Mouse (Mus musculus): ENCODE measurements at regions not wholly inside any gene's neighbourhood (a gene's known extent, or its start where the extent isn't known, plus 50 kb on each side); places are given as distances from the start of the nearest gene placed in this dataset.

DNA sequence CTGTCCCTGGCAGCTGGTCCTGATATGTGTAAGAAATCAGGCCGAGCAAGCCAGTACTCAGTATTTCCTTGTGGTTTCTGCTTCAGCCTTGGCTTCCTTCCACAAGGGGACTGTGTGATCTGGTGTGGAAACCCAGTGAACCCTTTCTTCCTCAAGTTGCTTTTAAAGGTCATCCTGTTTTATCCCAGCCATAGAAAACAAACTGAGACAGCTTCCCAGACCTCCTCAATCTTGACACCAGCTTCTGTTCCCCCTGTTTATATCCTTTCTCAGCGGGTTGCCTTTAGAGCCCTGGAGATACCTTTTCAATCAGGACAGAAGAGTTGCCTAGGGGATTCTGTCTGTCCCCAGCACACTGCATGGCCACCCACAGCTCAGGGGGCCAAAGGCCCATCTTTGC lies 155.2 kb upstream of the Zfp507 start:
- H3K36me3 ChIP-seq, result no peaks in the 10 kb centered on the region
- no peak overlapping the region for H3K4me3 ChIP-seq
- 27% methylated on average over 2 of the region's 2 CpGs for WGBS
- no peak overlapping the region for H3K27ac ChIP-seq
- no peak for ATAC-seq (replicated peaks; ENCODE audit: insufficient number of reproducible peaks, insufficient read depth, low FRiP score, low read depth)
- no peaks in the 10 kb centered on the region for H3K4me1 ChIP-seq (replicated peaks)
- no peaks in the 10 kb centered on the region for H3K9me3 ChIP-seq (replicated peaks)
- no peaks in the 10 kb centered on the region for H3K27me3 ChIP-seq
- no peak overlapping the region for H3K4me2 ChIP-seq
- H3K9ac ChIP-seq, result no peak overlapping the region

DNA sequence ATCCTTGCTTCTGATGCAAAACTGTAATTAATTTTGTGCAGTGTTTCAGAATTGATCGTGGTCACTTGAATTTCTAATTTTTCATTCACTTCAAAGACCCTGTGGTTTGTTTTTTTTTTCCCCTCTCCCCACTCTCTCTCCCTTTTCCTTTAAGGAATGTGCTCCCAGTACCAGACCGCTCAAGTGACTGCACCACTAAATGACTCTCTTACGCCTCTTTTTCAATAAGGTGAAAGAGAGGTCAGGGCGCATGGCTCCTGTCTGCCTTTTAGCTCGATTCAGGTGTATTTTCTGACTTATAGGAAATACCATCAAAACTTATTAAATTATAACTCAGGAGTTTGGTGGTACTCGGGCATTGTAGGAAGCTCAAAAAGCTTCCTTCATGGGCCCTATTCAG lies 146.0 kb upstream of the Zfp507 start:
- H3K9ac ChIP-seq, result no peak overlapping the region
- H3K4me1 ChIP-seq (replicated peaks), result peaks cover 9% of the 10 kb centered on the region
- H3K27ac ChIP-seq, result no peak overlapping the region
- H3K9me3 ChIP-seq (replicated peaks), result no peaks in the 10 kb centered on the region
- no peak for ATAC-seq (replicated peaks; ENCODE audit: insufficient number of reproducible peaks, insufficient read depth, low FRiP score, low read depth)
- no peaks in the 10 kb centered on the region for H3K27me3 ChIP-seq
- WGBS, result 25% methylated on average over 6 of the region's 6 CpGs
- H3K4me2 ChIP-seq, result peak overlapping the region; percentile 53
- H3K36me3 ChIP-seq, result no peaks in the 10 kb centered on the region
- no peak overlapping the region for H3K4me3 ChIP-seq

DNA sequence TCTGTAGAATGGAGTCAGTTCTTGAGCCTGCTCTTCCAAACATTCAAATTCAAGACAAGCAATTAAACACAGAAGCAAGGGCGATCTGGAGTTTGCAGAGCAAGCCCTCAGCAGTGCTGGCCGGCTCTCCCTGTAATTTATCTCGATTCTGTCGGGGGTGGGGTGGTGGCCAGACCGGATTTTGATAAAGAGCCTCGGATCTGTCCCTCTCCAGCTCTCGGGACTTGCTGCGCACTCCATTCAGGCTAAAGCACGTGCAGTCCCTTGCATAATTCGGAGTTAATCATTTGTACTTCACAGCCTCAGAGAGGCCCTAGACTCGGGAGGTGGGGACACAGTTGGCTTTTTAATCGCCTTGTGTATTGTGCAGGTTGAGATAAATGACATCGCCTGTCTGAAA lies 145.6 kb upstream of the Zfp507 start:
- Histone ChIP-seq H3K36me3 (no peaks in the 10 kb centered on the region), H3K27ac (no peak overlapping the region), H3K4me1 (replicated peaks) (peaks cover 9% of the 10 kb centered on the region), H3K9ac (peak overlapping the region; percentile 41; the same call in 1 of the 2 replicates), H3K9me3 (replicated peaks) (no peaks in the 10 kb centered on the region), H3K4me2 (peak overlapping the region; percentile 53), H3K4me3 (no peak overlapping the region), H3K27me3 (no peaks in the 10 kb centered on the region)
- 1% methylated on average over 13 of the region's 13 CpGs for WGBS
- no peak for ATAC-seq (replicated peaks; ENCODE audit: insufficient number of reproducible peaks, insufficient read depth, low FRiP score, low read depth)

DNA sequence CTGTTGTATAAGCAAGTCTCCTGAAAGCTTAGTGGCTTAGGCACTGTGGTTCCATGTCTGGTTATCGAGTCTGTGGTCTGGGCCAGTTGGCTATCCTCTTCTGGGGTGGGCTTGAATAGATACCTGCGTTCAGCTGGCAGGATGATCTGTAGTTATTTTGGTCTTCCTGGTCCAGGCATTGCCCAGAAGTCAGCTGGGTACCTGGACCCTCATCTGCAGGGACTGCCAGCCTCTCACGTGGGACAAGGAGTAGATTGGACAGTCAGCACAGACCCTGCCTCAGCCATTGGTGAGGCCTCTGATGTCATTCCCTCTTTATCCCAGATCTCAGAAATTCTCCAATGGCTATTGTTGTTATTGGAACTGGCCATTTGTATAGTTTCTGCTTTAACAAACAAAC lies 138.3 kb upstream of the Zfp507 start:
- no peaks in the 10 kb centered on the region for H3K9me3 ChIP-seq (replicated peaks)
- no peak overlapping the region for H3K4me3 ChIP-seq
- H3K4me2 ChIP-seq, result no peak overlapping the region
- no peak overlapping the region for H3K9ac ChIP-seq
- 0 out of 2 replicates have a peak, but pooled peaks cover 4% of the 10 kb centered on the region for H3K27me3 ChIP-seq
- no peaks in the 10 kb centered on the region for H3K36me3 ChIP-seq
- no peak overlapping the region for H3K27ac ChIP-seq
- 74% methylated on average over 3 of the region's 3 CpGs for WGBS
- H3K4me1 ChIP-seq (replicated peaks), result no peaks in the 10 kb centered on the region
- ATAC-seq (replicated peaks; ENCODE audit: insufficient number of reproducible peaks, insufficient read depth, low FRiP score, low read depth), result no peak

DNA sequence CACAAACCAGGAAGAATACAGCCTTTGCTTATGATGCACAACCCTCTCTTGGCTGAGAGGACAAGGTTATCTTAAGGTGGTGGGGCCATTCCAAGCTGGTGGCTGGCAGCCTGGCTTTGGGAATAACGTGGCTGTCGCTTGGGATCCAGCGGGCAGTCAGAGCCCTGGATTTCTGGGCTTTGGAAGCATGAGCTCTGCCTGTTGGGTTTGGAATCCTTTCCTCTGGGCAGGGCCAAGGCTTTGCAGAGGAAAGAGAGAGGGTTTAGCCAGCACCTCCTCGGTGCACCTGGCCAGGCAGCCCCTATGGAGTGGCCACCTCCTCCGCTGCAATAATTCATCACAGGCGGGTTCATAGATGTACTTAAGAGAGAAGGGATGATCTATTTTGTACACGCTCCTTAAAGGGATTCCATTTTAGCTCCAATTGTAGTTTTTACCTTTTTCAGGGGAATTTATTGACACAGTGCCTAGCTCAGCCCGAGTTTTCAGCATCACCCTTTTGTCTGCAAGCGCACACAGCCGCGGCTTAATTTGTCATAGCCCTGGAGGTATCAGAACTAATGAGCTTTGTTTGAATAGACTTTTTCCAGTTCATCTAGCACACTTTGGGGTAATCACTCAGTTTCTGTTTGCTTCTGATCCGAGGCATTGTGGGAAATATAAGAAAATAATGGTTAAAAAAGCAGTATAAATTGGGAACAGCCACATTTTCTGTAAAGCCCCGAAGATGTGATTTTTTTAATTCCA lies 135.5 kb upstream of the Zfp507 start:
- WGBS, result 80% methylated on average over 13 of the region's 13 CpGs
- Histone ChIP-seq H3K27ac (no peak overlapping the region), H3K4me3 (no peak overlapping the region), H3K27me3 (0 out of 2 replicates have a peak, but pooled peaks cover 4% of the 10 kb centered on the region), H3K9me3 (replicated peaks) (no peaks in the 10 kb centered on the region), H3K36me3 (no peaks in the 10 kb centered on the region), H3K4me1 (replicated peaks) (no peaks in the 10 kb centered on the region), H3K9ac (no peak overlapping the region), H3K4me2 (no peak overlapping the region)
- no peak for ATAC-seq (replicated peaks; ENCODE audit: insufficient number of reproducible peaks, insufficient read depth, low FRiP score, low read depth)

DNA sequence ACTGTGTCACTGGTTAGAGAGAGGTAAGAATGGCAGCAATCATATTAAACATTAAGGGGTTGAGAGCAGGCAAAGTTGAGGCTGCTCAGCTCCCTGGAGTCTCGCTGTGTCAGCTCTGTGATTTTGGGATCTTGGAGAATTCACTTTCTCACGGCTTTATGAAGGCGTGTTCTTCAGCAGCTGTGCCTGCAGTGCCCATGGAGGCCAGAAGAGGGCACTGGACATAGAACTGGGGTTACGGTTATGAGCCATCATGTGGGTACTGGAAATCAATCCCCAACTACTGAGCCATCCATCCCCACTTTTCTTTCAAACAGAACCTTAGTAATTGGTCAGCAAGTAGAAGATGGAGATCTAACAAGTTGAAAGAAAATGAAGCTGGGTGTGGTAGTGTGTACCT lies 123.9 kb upstream of the Zfp507 start:
- Histone ChIP-seq H3K4me2 (no peak overlapping the region), H3K27ac (no peak overlapping the region), H3K4me3 (no peak overlapping the region), H3K9ac (no peak overlapping the region), H3K27me3 (peaks cover 23% of the 10 kb centered on the region), H3K9me3 (replicated peaks) (no peaks in the 10 kb centered on the region; the same call in 1 of the 2 replicates), H3K4me1 (replicated peaks) (0 out of 2 replicates have a peak, but pooled peaks cover 6% of the 10 kb centered on the region), H3K36me3 (no peaks in the 10 kb centered on the region)
- 83% methylated on average over 4 of the region's 4 CpGs for WGBS
- no peak for ATAC-seq (replicated peaks; ENCODE audit: insufficient number of reproducible peaks, insufficient read depth, low FRiP score, low read depth)

DNA sequence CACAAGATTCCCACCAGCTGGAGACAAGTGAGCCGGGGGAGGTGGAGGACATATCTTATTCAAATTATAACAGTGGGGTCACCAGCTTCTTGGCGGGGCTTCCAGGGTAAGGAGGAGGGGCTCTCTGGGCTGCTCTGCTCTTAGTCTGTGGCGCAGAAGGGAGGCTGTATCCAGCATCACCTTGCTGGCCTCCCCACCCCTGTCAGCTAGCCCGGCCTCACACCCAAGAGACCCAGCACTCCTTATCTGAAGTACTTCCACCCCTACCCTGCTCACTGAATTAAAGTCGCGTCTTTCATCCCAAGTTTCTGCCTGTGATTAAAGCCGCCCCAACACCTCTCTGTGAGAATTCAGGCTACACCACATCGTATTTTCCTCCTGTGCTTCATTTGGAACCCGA lies 119.8 kb upstream of the Zfp507 start:
- no peak for ATAC-seq (replicated peaks; ENCODE audit: insufficient number of reproducible peaks, insufficient read depth, low FRiP score, low read depth)
- 0 out of 2 replicates have a peak overlapping the region, but pooled peaks have one; percentile 8 for H3K4me3 ChIP-seq
- H3K36me3 ChIP-seq, result no peaks in the 10 kb centered on the region
- H3K4me1 ChIP-seq (replicated peaks), result peaks cover 12% of the 10 kb centered on the region; the same call in 1 of the 2 replicates
- WGBS, result 15% methylated on average over 9 of the region's 9 CpGs
- peak overlapping the region; percentile 38 for H3K4me2 ChIP-seq
- H3K9me3 ChIP-seq (replicated peaks), result no peaks in the 10 kb centered on the region; the same call in 1 of the 2 replicates
- H3K9ac ChIP-seq, result no peak overlapping the region
- H3K27ac ChIP-seq, result no peak overlapping the region
- H3K27me3 ChIP-seq, result peaks cover 32% of the 10 kb centered on the region

DNA sequence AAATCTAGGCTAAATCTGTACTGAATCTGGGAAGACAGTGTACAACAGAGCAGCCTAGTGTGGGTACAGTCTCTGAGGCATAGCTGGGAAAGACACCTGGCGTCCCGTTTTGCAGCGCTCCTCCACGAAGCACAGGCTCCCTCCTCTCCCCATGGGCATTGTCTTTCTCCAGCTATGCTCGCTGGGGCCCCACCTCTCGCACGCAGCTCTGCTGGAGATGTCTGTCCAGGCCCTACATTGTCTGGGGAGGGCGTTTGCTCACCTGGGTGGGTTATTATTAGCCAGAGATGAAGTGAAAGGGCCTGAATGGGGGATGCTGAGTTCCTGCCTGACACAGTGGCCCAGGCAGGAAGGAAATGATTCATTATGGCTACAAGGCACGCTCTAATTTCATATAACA lies 118.1 kb upstream of the Zfp507 start:
- WGBS, result 42% methylated on average over 9 of the region's 9 CpGs
- no peak overlapping the region for H3K27ac ChIP-seq
- H3K4me3 ChIP-seq, result no peak overlapping the region
- H3K4me1 ChIP-seq (replicated peaks), result peaks cover 12% of the 10 kb centered on the region; the same call in 1 of the 2 replicates
- H3K9ac ChIP-seq, result no peak overlapping the region
- H3K36me3 ChIP-seq, result no peaks in the 10 kb centered on the region
- H3K27me3 ChIP-seq, result peaks cover 32% of the 10 kb centered on the region
- ATAC-seq (replicated peaks; ENCODE audit: insufficient number of reproducible peaks, insufficient read depth, low FRiP score, low read depth), result no peak
- H3K4me2 ChIP-seq, result no peak overlapping the region
- H3K9me3 ChIP-seq (replicated peaks), result no peaks in the 10 kb centered on the region

DNA sequence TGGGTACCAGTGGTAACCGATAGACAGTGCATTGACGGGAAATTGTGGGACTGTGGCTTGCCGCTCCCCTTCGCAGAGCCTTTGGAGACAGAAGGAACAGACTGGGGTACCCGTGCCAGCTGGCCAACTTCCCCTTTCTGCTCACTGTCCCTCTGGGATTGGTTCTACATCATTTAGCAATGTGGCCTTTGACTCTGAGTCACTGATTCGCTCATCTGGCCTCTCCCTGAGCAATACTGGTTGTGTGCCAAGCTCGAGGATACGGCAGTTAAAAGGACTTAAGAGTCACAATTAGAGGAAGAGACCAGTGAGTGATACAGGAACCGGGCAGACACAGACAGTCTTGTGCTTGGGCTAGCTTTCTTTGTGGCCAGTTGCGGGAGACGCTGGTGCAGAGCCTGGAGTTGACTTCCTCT lies 117.4 kb upstream of the Zfp507 start:
- no peak overlapping the region for H3K4me3 ChIP-seq
- H3K9ac ChIP-seq, result no peak overlapping the region
- no peaks in the 10 kb centered on the region for H3K36me3 ChIP-seq
- peaks cover 12% of the 10 kb centered on the region; the same call in 1 of the 2 replicates for H3K4me1 ChIP-seq (replicated peaks)
- H3K9me3 ChIP-seq (replicated peaks), result no peaks in the 10 kb centered on the region
- no peak overlapping the region for H3K4me2 ChIP-seq
- no peak overlapping the region for H3K27ac ChIP-seq
- H3K27me3 ChIP-seq, result peaks cover 32% of the 10 kb centered on the region
- WGBS, result 62% methylated on average over 11 of the region's 11 CpGs
- ATAC-seq (replicated peaks; ENCODE audit: insufficient number of reproducible peaks, insufficient read depth, low FRiP score, low read depth), result 0 out of 2 replicates have a peak, but pooled peaks have one; percentile 19

DNA sequence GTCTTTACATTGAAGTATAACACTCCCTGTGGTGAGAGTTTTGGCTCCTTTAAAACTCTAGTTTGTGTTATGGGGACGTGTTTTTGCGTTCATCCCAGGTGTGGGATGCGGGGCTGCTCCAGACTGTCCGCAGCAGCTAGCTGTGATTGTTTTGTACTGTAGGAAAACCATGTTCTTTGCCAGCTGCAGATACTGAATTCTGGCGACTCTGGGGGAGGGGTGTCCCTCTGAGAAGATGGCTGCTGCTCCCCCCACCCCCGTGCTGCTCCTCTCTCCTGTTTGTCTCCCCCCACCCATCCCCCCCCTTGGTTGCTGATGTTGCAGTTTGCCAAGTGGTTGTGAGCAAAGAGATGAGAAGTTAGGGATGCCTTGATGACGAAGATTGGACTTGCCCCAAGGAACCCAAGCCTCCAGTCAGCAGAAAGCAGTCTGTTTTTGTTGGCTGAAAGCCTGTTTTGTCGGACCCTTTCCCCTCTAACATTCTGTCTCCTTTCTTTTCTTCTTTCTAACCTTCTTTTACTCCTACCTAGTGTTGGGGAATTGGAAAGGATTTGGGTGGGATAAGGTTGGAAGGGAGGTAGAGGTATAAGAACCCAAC lies 107.4 kb upstream of the Zfp507 start:
- no peaks in the 10 kb centered on the region for H3K36me3 ChIP-seq
- 54% methylated on average over 8 of the region's 8 CpGs for WGBS
- no peaks in the 10 kb centered on the region for H3K4me1 ChIP-seq (replicated peaks)
- H3K27ac ChIP-seq, result no peak overlapping the region
- no peak overlapping the region for H3K9ac ChIP-seq
- H3K4me3 ChIP-seq, result no peak overlapping the region
- no peaks in the 10 kb centered on the region for H3K27me3 ChIP-seq
- no peaks in the 10 kb centered on the region for H3K9me3 ChIP-seq (replicated peaks)
- ATAC-seq (replicated peaks; ENCODE audit: insufficient number of reproducible peaks, insufficient read depth, low FRiP score, low read depth), result no peak
- H3K4me2 ChIP-seq, result no peak overlapping the region

DNA sequence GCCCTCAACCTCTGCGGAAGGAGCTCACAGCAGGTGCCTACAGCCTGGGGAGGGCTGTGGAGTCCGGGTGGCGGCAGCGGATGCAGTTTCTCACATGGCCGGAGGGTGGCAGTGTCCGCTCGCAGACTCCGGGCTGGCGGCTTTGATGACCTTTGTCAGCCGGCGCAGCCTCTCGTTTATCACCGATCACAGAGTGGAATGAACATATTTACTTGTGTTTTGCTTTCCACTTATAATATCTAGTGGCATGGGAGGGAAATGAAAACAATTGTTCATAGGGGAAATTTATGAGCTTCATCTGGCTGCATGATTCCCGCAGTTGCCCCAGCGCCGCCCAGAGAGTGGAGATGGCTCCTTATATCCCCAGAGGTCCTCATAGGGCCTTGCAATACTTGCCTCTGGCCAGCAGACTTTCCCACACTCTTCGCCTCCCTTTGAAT lies 99.2 kb upstream of the Zfp507 start:
- 3% methylated on average over 17 of the region's 17 CpGs for WGBS
- H3K4me3 ChIP-seq, result peak overlapping the region; percentile 27; the same call in 1 of the 2 replicates
- H3K27me3 ChIP-seq, result 0 out of 2 replicates have a peak, but pooled peaks cover 7% of the 10 kb centered on the region
- ATAC-seq (replicated peaks; ENCODE audit: insufficient number of reproducible peaks, insufficient read depth, low FRiP score, low read depth), result no peak
- no peak overlapping the region for H3K9ac ChIP-seq
- H3K4me2 ChIP-seq, result peak overlapping the region; percentile 53
- H3K36me3 ChIP-seq, result no peaks in the 10 kb centered on the region
- no peaks in the 10 kb centered on the region for H3K9me3 ChIP-seq (replicated peaks)
- H3K27ac ChIP-seq, result no peak overlapping the region
- peaks cover 7% of the 10 kb centered on the region for H3K4me1 ChIP-seq (replicated peaks)
